Mouse (Mus musculus) midbrain, embryonic 10.5 days (tissue): Measurements from ENCODE around the gene Wbp2. TPM values are rescaled to one million over a fixed set of nuclear protein-coding genes. Genes with fewer than 3 reads are reported as not detected.
"Not testable (repeated sequence)": the region's sequence is repeated elsewhere in the genome, so short reads cannot be mapped to it uniquely, and the experiment has no call there.

ENCODE experiments used
- DNase-seq: peaks from one replicate; pipeline ENCODE4 v3.0.0-alpha.2; 2017; ENCODE audit warnings: low spot score
- H3K27ac ChIP-seq: fragments of 300-500 bp; sonication (generic); replicated peaks from 2 replicates; pipeline ENCODE4 v1.5.1; 2016; ENCODE audit warnings: mild to moderate bottlenecking
- H3K27me3 ChIP-seq: fragments of 300-500 bp; sonication (generic); 2 replicates; pipeline ENCODE4 v1.6.1; 2016; ENCODE audit warnings: low read depth, mild to moderate bottlenecking; ENCODE audit not compliant: poor library complexity, severe bottlenecking
- H3K36me3 ChIP-seq: fragments of 300-500 bp; sonication (generic); 2 replicates; pipeline ENCODE4 v1.6.1; 2016; ENCODE audit warnings: mild to moderate bottlenecking, moderate library complexity
- H3K4me1 ChIP-seq: fragments of 300-500 bp; sonication (generic); 2 replicates; pipeline ENCODE4 v1.6.1; 2016
- H3K4me3 ChIP-seq: fragments of 300-500 bp; sonication (generic); 2 replicates; pipeline ENCODE4 v1.5.1; 2016; ENCODE audit warnings: mild to moderate bottlenecking, moderate library complexity
- H3K9me3 ChIP-seq: fragments of 300-500 bp; sonication (generic); replicated peaks from 2 replicates; pipeline ENCODE4 v1.6.1; 2016; ENCODE audit warnings: mild to moderate bottlenecking
- WGBS: fragments of 180-500 bp; shearing (Covaris S2); methylation state at CpG from one replicate; pipeline ENCODE4 v1.1.7; 2016; 5-methylcytosine and 5-hydroxymethylcytosine counted together
- polyA plus RNA-seq: library from polyadenylated mRNA; unstranded; fragments of >200 nt; fragmentation: Nextera tagmentation; extraction: Ambion mirVana; gene quantifications from 2 replicates; pipeline ENCODE4 v1.2.1, GENCODE M21; 2016

Gene Wbp2
- polyA plus RNA-seq, 1 experiment from 2014 or later, result 91.8 TPM

DNA sequence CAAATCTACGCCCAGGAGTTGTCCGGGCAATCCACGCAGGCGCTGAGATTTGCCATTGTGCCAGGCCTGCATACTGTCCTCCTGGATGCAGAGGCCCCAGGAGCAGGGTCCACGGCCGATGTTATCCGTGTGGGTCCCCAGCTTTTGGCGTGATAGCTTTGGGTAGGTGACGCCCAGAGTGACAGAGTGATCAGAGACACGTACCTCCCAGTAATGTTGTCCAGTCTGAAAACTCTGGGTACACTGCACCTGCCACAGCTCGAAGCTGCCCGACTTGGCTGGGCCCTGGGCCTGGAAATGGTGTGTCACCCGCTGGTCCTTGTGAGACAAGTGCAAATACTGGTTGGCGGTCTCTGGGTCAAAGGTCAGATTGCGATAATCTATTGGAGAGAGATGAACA, 39.5 kb upstream of the Wbp2 start:
- Histone ChIP-seq H3K27ac (no peak overlapping the region), H3K36me3 (peaks cover 13% of the 10 kb centered on the region), H3K4me1 (peaks cover 40% of the 10 kb centered on the region), H3K9me3 (no peaks in the 10 kb centered on the region), H3K4me3 (no peak overlapping the region), H3K27me3 (peaks cover 19% of the 10 kb centered on the region)
- DNase-seq, result no peak
- 92% methylated on average over 15 of the region's 15 CpGs for WGBS

GRCm38 (mm10) chr11:116121731-116122245, 35.0 kb upstream of the Wbp2 start:
- H3K27ac ChIP-seq, DNase-seq, H3K9me3 ChIP-seq, H3K4me3 ChIP-seq, H3K27me3 ChIP-seq: not testable (repeated sequence)
- peaks cover 17% of the 10 kb centered on the region for H3K4me1 ChIP-seq
- H3K36me3 ChIP-seq, result peaks cover 13% of the 10 kb centered on the region
- WGBS, result 95% methylated on average over 8 of the region's 8 CpGs

GRCm38 (mm10) chr11:116117819-116118218, 31.0 kb upstream of the Wbp2 start:
- Histone ChIP-seq H3K27me3 (no peaks in the 10 kb centered on the region), H3K36me3 (no peaks in the 10 kb centered on the region), H3K4me3 (no peak overlapping the region), H3K27ac (no peak overlapping the region), H3K4me1 (peaks cover 13% of the 10 kb centered on the region), H3K9me3 (no peaks in the 10 kb centered on the region)
- no peak for DNase-seq

DNA sequence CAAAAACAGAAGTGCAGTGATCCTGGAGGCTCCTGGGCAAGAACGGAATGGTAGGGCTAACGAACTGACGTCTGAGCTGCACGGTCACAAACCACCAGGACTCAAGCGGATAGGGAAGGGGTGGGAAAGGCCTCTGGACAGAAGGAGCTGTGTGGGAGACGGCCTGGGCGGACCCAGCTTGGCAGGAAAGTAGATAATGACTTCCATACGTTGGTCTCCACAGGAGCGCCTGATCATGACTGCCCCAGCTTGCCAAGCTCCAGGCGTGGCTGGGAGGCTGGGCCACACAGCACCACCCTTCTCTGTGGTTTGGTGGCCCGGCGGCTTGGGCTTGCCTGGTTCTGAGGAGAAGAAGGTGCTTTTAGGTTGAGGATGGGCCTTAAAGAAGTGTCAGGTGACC, 30.4 kb upstream of the Wbp2 start:
- no peaks in the 10 kb centered on the region for H3K36me3 ChIP-seq
- DNase-seq, result no peak
- H3K27ac ChIP-seq, result no peak overlapping the region
- WGBS, result 79% methylated on average over 12 of the region's 12 CpGs
- H3K27me3 ChIP-seq, result peaks cover 4% of the 10 kb centered on the region
- no peak overlapping the region for H3K4me3 ChIP-seq
- H3K4me1 ChIP-seq, result peaks cover 13% of the 10 kb centered on the region
- no peaks in the 10 kb centered on the region for H3K9me3 ChIP-seq

GRCm38 (mm10) chr11:116111611-116112203, 24.9 kb upstream of the Wbp2 start:
- H3K27me3 ChIP-seq, result peaks cover 59% of the 10 kb centered on the region
- WGBS, result 82% methylated on average over 19 of the region's 19 CpGs
- H3K36me3 ChIP-seq, result no peaks in the 10 kb centered on the region

GRCm38 (mm10) chr11:116111067-116111466, 24.3 kb upstream of the Wbp2 start:
- no peaks in the 10 kb centered on the region for H3K9me3 ChIP-seq
- peaks cover 43% of the 10 kb centered on the region for H3K4me1 ChIP-seq
- no peak for DNase-seq
- no peak overlapping the region for H3K4me3 ChIP-seq
- peaks cover 66% of the 10 kb centered on the region for H3K27me3 ChIP-seq
- H3K36me3 ChIP-seq, result no peaks in the 10 kb centered on the region
- H3K27ac ChIP-seq, result no peak overlapping the region
- WGBS, result 75% methylated on average over 4 of the region's 4 CpGs

More at GRCm38 (mm10) chr11:116111611-116112203, 24.9 kb upstream of the Wbp2 start:
- DNase-seq, result no peak
- Histone ChIP-seq H3K4me1 (peaks cover 36% of the 10 kb centered on the region), H3K4me3 (no peak overlapping the region), H3K27ac (no peak overlapping the region), H3K9me3 (no peaks in the 10 kb centered on the region)

DNA sequence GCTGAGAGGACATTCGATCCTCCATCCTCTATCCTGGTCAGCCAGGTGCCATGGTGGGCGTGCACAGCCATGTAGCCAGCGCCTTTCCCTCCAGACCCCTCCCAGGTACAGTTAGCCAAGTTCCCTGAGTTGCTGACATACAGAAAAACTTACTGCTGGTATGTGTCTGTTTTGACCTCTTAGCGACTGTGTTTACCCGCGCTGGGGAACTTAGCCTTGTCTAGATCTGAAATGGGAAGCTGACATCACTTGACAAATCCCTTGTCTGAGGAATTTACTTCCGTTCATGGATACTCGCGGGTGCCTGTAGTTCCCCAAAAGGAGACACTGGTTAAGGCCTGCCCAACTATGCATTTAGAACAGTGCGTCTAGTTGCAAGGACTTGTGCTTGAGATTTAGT, 23.7 kb upstream of the Wbp2 start:
- H3K4me1 ChIP-seq, result peaks cover 47% of the 10 kb centered on the region
- H3K27me3 ChIP-seq, result peaks cover 71% of the 10 kb centered on the region
- DNase-seq, result no peak
- no peak overlapping the region for H3K27ac ChIP-seq
- H3K4me3 ChIP-seq, result peak overlapping the region; percentile 46
- no peaks in the 10 kb centered on the region for H3K9me3 ChIP-seq
- no peaks in the 10 kb centered on the region for H3K36me3 ChIP-seq
- 31% methylated on average over 10 of the region's 10 CpGs for WGBS

DNA sequence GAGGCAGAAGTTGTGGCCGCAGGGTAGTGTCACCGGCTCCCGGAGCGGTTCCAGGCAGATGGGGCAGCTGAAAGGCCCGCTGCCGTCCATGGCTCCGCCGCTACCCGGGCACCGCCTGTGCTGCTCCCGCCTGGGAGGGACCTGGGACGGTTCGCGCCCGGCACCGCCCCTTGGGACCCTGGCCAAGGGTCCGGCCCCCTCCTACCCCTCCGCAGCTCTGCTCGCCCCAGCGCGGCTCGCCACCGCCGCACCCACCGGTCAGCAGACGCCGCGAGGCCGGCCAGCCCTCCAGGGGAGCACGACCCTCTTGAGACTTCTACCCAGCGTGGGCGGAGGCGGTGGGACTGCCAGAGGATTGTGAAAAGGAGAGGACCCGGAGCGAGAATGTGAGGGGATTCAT, 23.3 kb upstream of the Wbp2 start:
- H3K36me3 ChIP-seq, result no peaks in the 10 kb centered on the region
- DNase-seq, result no peak
- 1% methylated on average over 35 of the region's 35 CpGs for WGBS
- H3K27ac ChIP-seq, result peak overlapping the region; percentile 52; the same call in 1 of the 2 replicates
- peaks cover 75% of the 10 kb centered on the region for H3K27me3 ChIP-seq
- no peaks in the 10 kb centered on the region for H3K9me3 ChIP-seq
- H3K4me3 ChIP-seq, result peak overlapping the region; percentile 46
- peaks cover 47% of the 10 kb centered on the region for H3K4me1 ChIP-seq

DNA sequence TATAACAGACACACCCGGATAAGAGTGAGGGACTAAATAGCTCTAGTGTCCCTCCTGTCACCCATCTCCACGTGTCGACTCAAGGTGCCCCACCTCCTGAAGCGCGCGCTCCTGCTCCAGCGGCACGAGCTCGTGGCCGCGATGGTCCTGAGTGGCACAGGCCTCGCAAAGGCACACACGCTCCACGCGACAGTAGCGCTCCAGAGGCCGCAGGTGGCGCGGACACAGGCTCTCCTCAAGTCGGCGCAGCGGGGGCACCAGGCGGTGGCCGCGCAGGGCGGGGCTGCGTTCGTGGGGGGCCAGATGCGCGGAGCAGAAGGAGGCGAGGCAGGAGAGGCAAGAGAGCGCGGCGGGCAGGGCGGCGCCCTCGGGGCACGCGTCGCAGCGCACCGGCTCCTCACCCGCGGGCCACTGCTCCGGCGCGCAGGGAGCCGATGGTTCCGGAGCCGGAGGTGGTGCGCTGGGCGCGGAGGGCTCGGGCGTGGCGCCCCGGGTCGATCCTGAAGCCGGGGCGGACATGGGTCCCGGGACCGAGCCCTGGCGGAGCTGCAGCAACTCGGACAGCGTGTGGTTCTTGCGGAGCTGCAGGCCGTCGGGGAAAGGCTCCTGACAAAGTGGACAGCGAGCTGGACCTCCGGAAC, 22.8 kb upstream of the Wbp2 start:
- DNase-seq, result no peak
- peaks cover 49% of the 10 kb centered on the region for H3K4me1 ChIP-seq

DNA sequence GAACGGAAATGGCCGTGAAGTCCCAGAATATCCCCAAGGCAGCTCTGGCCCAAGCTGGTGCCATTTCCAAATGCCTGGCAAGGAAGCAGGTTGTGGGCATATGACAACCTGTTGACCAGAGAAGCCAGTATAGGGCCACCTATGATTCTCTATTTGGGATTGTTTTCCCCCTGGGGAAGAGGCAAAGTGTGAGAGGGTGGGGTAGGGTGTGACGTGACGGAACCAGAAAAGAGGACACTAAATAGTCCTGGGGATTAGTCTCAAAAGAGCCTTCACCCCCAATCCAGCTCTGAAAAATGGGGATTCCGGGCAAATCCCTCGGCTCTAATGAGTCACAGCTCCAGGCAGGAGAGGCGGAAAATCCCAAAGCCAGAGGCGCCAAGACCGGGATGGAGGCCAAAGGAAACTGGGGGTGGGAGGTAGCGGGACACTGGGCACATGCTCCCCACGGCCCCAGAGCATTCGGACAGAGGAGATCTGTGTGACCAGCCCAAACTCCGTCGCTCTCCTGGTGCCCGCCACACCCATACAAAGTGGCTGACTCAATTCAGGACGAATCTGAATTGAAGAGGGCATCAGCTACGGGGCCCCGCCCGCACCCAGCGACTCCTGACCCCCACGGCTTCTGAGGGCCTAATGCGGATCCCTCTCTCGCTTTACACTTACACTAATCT, 21.8 kb upstream of the Wbp2 start:
- Histone ChIP-seq H3K4me3 (peak overlapping the region; percentile 46), H3K4me1 (peaks cover 58% of the 10 kb centered on the region), H3K27me3 (peaks cover 91% of the 10 kb centered on the region), H3K9me3 (no peaks in the 10 kb centered on the region), H3K36me3 (no peaks in the 10 kb centered on the region), H3K27ac (no peak overlapping the region)
- DNase-seq, result no peak
- 4% methylated on average over 23 of the region's 23 CpGs for WGBS

More for the DNA sequence above, 22.8 kb upstream of the Wbp2 start:
- Histone ChIP-seq H3K27me3 (peaks cover 81% of the 10 kb centered on the region), H3K27ac (peak overlapping the region; percentile 52), H3K36me3 (no peaks in the 10 kb centered on the region), H3K9me3 (no peaks in the 10 kb centered on the region), H3K4me3 (peak overlapping the region; percentile 46)
- WGBS, result 3% methylated on average over 70 of the region's 70 CpGs

GRCm38 (mm10) chr11:116107777-116108285, 21.0 kb upstream of the Wbp2 start:
- no peaks in the 10 kb centered on the region for H3K36me3 ChIP-seq
- peak overlapping the region; percentile 40 for H3K4me3 ChIP-seq
- H3K27ac ChIP-seq, result peak overlapping the region; percentile 9; the same call in 1 of the 2 replicates
- peaks cover 65% of the 10 kb centered on the region for H3K4me1 ChIP-seq
- no peaks in the 10 kb centered on the region for H3K9me3 ChIP-seq
- no peak for DNase-seq
- peaks cover 95% of the 10 kb centered on the region for H3K27me3 ChIP-seq
- 8% methylated on average over 19 of the region's 19 CpGs for WGBS

GRCm38 (mm10) chr11:116106963-116107776, 20.4 kb upstream of the Wbp2 start:
- peak overlapping the region; percentile 40 for H3K4me3 ChIP-seq
- no peak for DNase-seq
- H3K27ac ChIP-seq, result peak overlapping the region; percentile 9; the same call in 1 of the 2 replicates
- WGBS, result 16% methylated on average over 13 of the region's 14 CpGs
- peaks cover 69% of the 10 kb centered on the region for H3K4me1 ChIP-seq
- peaks cover 90% of the 10 kb centered on the region for H3K27me3 ChIP-seq
- no peaks in the 10 kb centered on the region for H3K36me3 ChIP-seq
- no peaks in the 10 kb centered on the region for H3K9me3 ChIP-seq
